Mouse (Mus musculus) hindbrain, postnatal 0 days (tissue): ENCODE measurements around the gene Ttc13. TPM values are rescaled to one million over a fixed set of nuclear protein-coding genes. Genes with fewer than 3 reads are reported as not detected.
A peak's percentile ranks its signal among the peaks of the same experiment; 100 is the strongest.

Experiments
- ATAC-seq: fragments of 200-750 bp; cut with Nextera tagmentation; 2 replicates; pipeline ENCODE4 v1.8.0; 2017; ENCODE audit warnings: mild to moderate bottlenecking, moderate TSS enrichment, moderate library complexity
- DNase-seq: peaks from one replicate; pipeline ENCODE4 v3.0.0-alpha.2; 2015; ENCODE audit warnings: low spot score
- H3K27ac ChIP-seq: fragments of 300-500 bp; sonication (generic); 2 replicates; pipeline ENCODE4 v1.5.1; 2014; ENCODE audit warnings: mild to moderate bottlenecking
- H3K27me3 ChIP-seq: fragments of 300-500 bp; sonication (generic); 2 replicates; pipeline ENCODE4 v1.6.1; 2014; ENCODE audit warnings: low read length, mixed read lengths; ENCODE audit not compliant: insufficient read depth
- H3K36me3 ChIP-seq: fragments of 300-500 bp; sonication (generic); 2 replicates; pipeline ENCODE4 v1.6.1; 2014; ENCODE audit warnings: low read length, mixed read lengths; ENCODE audit not compliant: insufficient read depth
- H3K4me1 ChIP-seq: fragments of 300-500 bp; sonication (generic); 2 replicates; pipeline ENCODE4 v1.6.1; 2014; ENCODE audit warnings: antibody characterized with exemption, low read length, mixed read lengths; ENCODE audit not compliant: insufficient read depth
- H3K4me2 ChIP-seq: fragments of 300-500 bp; sonication (generic); 2 replicates; pipeline ENCODE4 v1.6.1; 2014; ENCODE audit warnings: low read depth, mild to moderate bottlenecking, low read length, moderate library complexity, mixed read lengths
- H3K4me3 ChIP-seq: fragments of 300-500 bp; sonication (generic); 2 replicates; pipeline ENCODE4 v1.5.1; 2014; ENCODE audit warnings: low read length
- H3K9ac ChIP-seq: fragments of 300-500 bp; sonication (generic); replicated peaks from 2 replicates; pipeline ENCODE4 v1.6.1; 2014; ENCODE audit warnings: mild to moderate bottlenecking, low read length, moderate library complexity, mixed read lengths
- H3K9me3 ChIP-seq: fragments of 300-500 bp; sonication (generic); 2 replicates; pipeline ENCODE4 v1.6.1; 2016; ENCODE audit warnings: low read length, mixed read lengths
- CTCF ChIP-seq: IDR thresholded peaks from 2 replicates; pipeline ENCODE4 v1.5.1; 2016; ENCODE audit warnings: antibody characterized with exemption, control low read depth, low read depth
- WGBS: fragments of 180-500 bp; shearing (Covaris S2); extraction: QIAGEN DNeasy Blood & Tissue Kit; methylation state at CpG from one replicate; pipeline ENCODE4 v1.1.7; 2014; 5-methylcytosine and 5-hydroxymethylcytosine counted together
- polyA plus RNA-seq: library from polyadenylated mRNA; unstranded; fragments of >200 nt; fragmentation: Nextera tagmentation; extraction: Ambion mirVana; gene quantifications from 2 replicates; pipeline ENCODE4 v1.2.1, GENCODE M21; 2015
- total RNA-seq: library from RNA; depleted of rRNA; stranded (reverse); fragments of >200 nt; gene quantifications from 2 replicates; pipeline ENCODE4 v1.2.3, GENCODE M21; 2014; rRNA removed

Ttc13 gene
- total and polyA plus RNA-seq, 2 experiments from 2014 or later, result 58.6 to 64.2 TPM

GRCm38 (mm10) chr8:124634411-124635246 lies 87.2 kb downstream of the Ttc13 start:
- H3K9ac ChIP-seq, result no peak overlapping the region
- H3K27ac ChIP-seq, result peak overlapping the region; percentile 36; the same call in 1 of the 2 replicates
- 44% methylated on average over 13 of the region's 13 CpGs for WGBS
- H3K4me3 ChIP-seq, result no peak overlapping the region
- peaks cover 9% of the 10 kb centered on the region for H3K4me1 ChIP-seq
- ATAC-seq (no peak), DNase-seq (no peak)
- peaks cover 32% of the 10 kb centered on the region for H3K36me3 ChIP-seq
- no peaks in the 10 kb centered on the region for H3K27me3 ChIP-seq
- TF ChIP-seq CTCF, result no peak
- H3K4me2 ChIP-seq, result no peak overlapping the region
- H3K9me3 ChIP-seq, result no peaks in the 10 kb centered on the region

GRCm38 (mm10) chr8:124633001-124633703 lies 88.6 kb downstream of the Ttc13 start:
- Histone ChIP-seq H3K9me3 (no peaks in the 10 kb centered on the region), H3K36me3 (peaks cover 19% of the 10 kb centered on the region), H3K27ac (no peak overlapping the region), H3K4me3 (no peak overlapping the region), H3K4me2 (no peak overlapping the region), H3K27me3 (no peaks in the 10 kb centered on the region), H3K4me1 (peaks cover 9% of the 10 kb centered on the region), H3K9ac (no peak overlapping the region)
- no peak for TF ChIP-seq CTCF
- ATAC-seq (no peak), DNase-seq (no peak)
- 86% methylated on average over 14 of the region's 14 CpGs for WGBS

- no peak for ATAC-seq
- 37% methylated on average over 7 of the region's 7 CpGs for WGBS
Observed at GRCm38 (mm10) chr8:124631966-124632365, 89.8 kb downstream of the Ttc13 start.

GRCm38 (mm10) chr8:124630891-124631290 lies 90.9 kb downstream of the Ttc13 start:
- WGBS, result 58% methylated on average over 4 of the region's 4 CpGs
- no peaks in the 10 kb centered on the region for H3K27me3 ChIP-seq
- H3K9ac ChIP-seq, result no peak overlapping the region
- no peak for ATAC-seq
- H3K36me3 ChIP-seq, result no peaks in the 10 kb centered on the region; the same call in 1 of the 2 replicates
- H3K4me2 ChIP-seq, result no peak overlapping the region
- no peak overlapping the region for H3K4me3 ChIP-seq
- peak overlapping the region; percentile 48; the same call in 1 of the 2 replicates for H3K27ac ChIP-seq
- peaks cover 9% of the 10 kb centered on the region for H3K4me1 ChIP-seq
- DNase-seq, result no peak
- no peaks in the 10 kb centered on the region for H3K9me3 ChIP-seq
- TF ChIP-seq CTCF, result no peak

More at GRCm38 (mm10) chr8:124631966-124632365, 89.8 kb downstream of the Ttc13 start:
- no peaks in the 10 kb centered on the region for H3K27me3 ChIP-seq
- no peak for DNase-seq
- no peak overlapping the region for H3K9ac ChIP-seq
- TF ChIP-seq CTCF, result no peak
- peaks cover 9% of the 10 kb centered on the region for H3K36me3 ChIP-seq
- no peak overlapping the region for H3K4me2 ChIP-seq
- peak overlapping the region; percentile 48; the same call in 1 of the 2 replicates for H3K27ac ChIP-seq
- no peak overlapping the region for H3K4me3 ChIP-seq
- peaks cover 9% of the 10 kb centered on the region for H3K4me1 ChIP-seq
- no peaks in the 10 kb centered on the region for H3K9me3 ChIP-seq

GRCm38 (mm10) chr8:124630489-124630888 lies 91.3 kb downstream of the Ttc13 start:
- Histone ChIP-seq H3K9me3 (no peaks in the 10 kb centered on the region), H3K27ac (0 out of 2 replicates have a peak overlapping the region, but pooled peaks have one; percentile 15), H3K36me3 (no peaks in the 10 kb centered on the region), H3K4me3 (no peak overlapping the region), H3K4me2 (no peak overlapping the region), H3K9ac (no peak overlapping the region), H3K27me3 (no peaks in the 10 kb centered on the region), H3K4me1 (peaks cover 9% of the 10 kb centered on the region)
- peak; percentile 74 for ATAC-seq
- TF ChIP-seq CTCF, result no peak
- DNase-seq, result peak; percentile 70
- WGBS, result 57% methylated on average over 6 of the region's 6 CpGs

- Histone ChIP-seq H3K4me3 (no peak overlapping the region), H3K9me3 (no peaks in the 10 kb centered on the region), H3K36me3 (no peaks in the 10 kb centered on the region), H3K27ac (no peak overlapping the region), H3K4me1 (peaks cover 8% of the 10 kb centered on the region; the same call in 1 of the 2 replicates), H3K27me3 (no peaks in the 10 kb centered on the region), H3K4me2 (no peak overlapping the region), H3K9ac (no peak overlapping the region)
- TF ChIP-seq CTCF, result no peak
- 86% methylated on average over 9 of the region's 9 CpGs for WGBS
- DNase-seq, result no peak
- no peak for ATAC-seq
Observed at GRCm38 (mm10) chr8:124626251-124626650, 95.5 kb downstream of the Ttc13 start.

Other genes starting within 250 kb of the Ttc13 start
- gene Cog2, start 201.2 kb downstream of the Ttc13 start, total RNA-seq, result 29.4 and 30.0 TPM in 2 replicates
- gene Cog2, start 201.2 kb downstream of the Ttc13 start, polyA plus RNA-seq, result 17.3 and 21.4 TPM in 2 replicates
- 101 and 162 TPM in 2 replicates for gene Agt, start 152.3 kb downstream of the Ttc13 start, total RNA-seq
- gene Agt, start 152.3 kb downstream of the Ttc13 start, polyA plus RNA-seq, result 95.3 and 112 TPM in 2 replicates
- not detected in 2 replicates for gene Capn9, start 145.9 kb downstream of the Ttc13 start, total RNA-seq
- gene Capn9, start 145.9 kb downstream of the Ttc13 start, polyA plus RNA-seq, result 0.29 and 0.39 TPM in 2 replicates
- 100 and 106 TPM in 2 replicates for gene 2310022B05Rik, start 58.6 kb downstream of the Ttc13 start, total RNA-seq
- 27.0 and 30.2 TPM in 2 replicates for gene 2310022B05Rik, start 58.6 kb downstream of the Ttc13 start, polyA plus RNA-seq
- gene Arv1, start 156 bp upstream of the Ttc13 start, total RNA-seq, result 11.1 and 17.5 TPM in 2 replicates
- gene Arv1, start 156 bp upstream of the Ttc13 start, polyA plus RNA-seq, result 31.5 and 33.5 TPM in 2 replicates
- gene Fam89a, start 29.8 kb upstream of the Ttc13 start, total RNA-seq, result 0.25 TPM in 1 of 2 replicates, not detected in the other
- gene Fam89a, start 29.8 kb upstream of the Ttc13 start, polyA plus RNA-seq, result 0.45 and 0.87 TPM in 2 replicates
- gene Trim67, start 71.1 kb upstream of the Ttc13 start, total RNA-seq, result 75.3 and 83.9 TPM in 2 replicates
- gene Trim67, start 71.1 kb upstream of the Ttc13 start, polyA plus RNA-seq, result 19.2 and 19.5 TPM in 2 replicates
- 40.0 and 47.2 TPM in 2 replicates for gene Gnpat, start 141.1 kb upstream of the Ttc13 start, total RNA-seq
- gene Gnpat, start 141.1 kb upstream of the Ttc13 start, polyA plus RNA-seq, result 53.5 and 55.8 TPM in 2 replicates
- 22.8 and 26.6 TPM in 2 replicates for gene 2810004N23Rik, start 141.1 kb upstream of the Ttc13 start, total RNA-seq
- 21.4 and 21.8 TPM in 2 replicates for gene 2810004N23Rik, start 141.1 kb upstream of the Ttc13 start, polyA plus RNA-seq
- 28.3 and 36.8 TPM in 2 replicates for gene Exoc8, start 175.7 kb upstream of the Ttc13 start, total RNA-seq
- gene Exoc8, start 175.7 kb upstream of the Ttc13 start, polyA plus RNA-seq, result 10.8 and 10.9 TPM in 2 replicates
- 10.6 and 11.6 TPM in 2 replicates for gene Sprtn, start 175.9 kb upstream of the Ttc13 start, total RNA-seq
- 5.8 and 6.0 TPM in 2 replicates for gene Sprtn, start 175.9 kb upstream of the Ttc13 start, polyA plus RNA-seq
- 41.6 and 45.1 TPM in 2 replicates for gene Egln1, start 227.3 kb upstream of the Ttc13 start, total RNA-seq
- 13.5 and 14.1 TPM in 2 replicates for gene Egln1, start 227.3 kb upstream of the Ttc13 start, polyA plus RNA-seq